Mouse (Mus musculus) frontal cortex, postnatal 25 days (tissue): ENCODE measurements around the gene Luc7l3.

ENCODE experiments used
- DNase-seq, 2 experiments: peaks; one replicate each; pipeline ENCODE4 v3.0.0; 2022; ENCODE audit warnings: low spot score in 2 of 2

The Luc7l3 gene

DNA sequence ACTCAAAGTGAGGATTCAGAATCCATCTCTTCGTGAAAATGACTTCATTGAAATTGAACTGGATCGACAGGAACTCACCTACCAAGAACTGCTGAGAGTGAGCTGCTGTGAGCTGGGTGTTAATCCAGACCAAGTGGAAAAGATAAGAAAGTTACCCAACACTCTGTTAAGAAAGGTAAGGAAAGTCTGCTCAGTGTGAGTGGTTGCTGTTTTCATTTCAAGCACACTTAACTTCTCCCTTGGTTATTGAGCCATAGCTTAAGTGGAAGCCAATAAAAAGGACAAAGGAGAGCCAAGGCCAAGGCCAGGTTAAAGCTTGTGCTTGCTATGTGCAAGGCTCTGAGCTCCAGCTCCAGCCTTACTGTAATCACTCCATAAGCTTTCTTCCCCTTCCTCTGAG is 16.6 kb upstream of the Luc7l3 start:
- no peak for DNase-seq

DNA sequence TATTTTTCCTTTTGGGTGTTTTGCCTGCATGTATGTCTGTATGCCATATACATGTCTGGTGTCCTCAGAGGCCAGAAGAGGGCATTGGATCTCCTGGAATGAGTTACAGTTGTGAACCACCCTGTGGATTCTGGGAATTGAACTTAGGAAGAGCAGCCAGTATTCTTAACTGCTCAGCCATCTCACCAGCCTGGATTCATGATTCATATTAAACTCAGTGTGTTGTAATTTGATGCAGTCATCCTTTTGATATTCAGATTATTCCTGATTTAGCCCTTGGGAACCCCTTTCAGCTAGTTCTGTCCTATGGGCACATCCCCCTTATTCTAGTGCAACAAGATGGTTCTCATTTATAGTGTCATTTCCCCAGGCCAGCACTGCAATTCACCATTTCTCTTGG is 14.8 kb upstream of the Luc7l3 start:
- DNase-seq = no peak

DNA sequence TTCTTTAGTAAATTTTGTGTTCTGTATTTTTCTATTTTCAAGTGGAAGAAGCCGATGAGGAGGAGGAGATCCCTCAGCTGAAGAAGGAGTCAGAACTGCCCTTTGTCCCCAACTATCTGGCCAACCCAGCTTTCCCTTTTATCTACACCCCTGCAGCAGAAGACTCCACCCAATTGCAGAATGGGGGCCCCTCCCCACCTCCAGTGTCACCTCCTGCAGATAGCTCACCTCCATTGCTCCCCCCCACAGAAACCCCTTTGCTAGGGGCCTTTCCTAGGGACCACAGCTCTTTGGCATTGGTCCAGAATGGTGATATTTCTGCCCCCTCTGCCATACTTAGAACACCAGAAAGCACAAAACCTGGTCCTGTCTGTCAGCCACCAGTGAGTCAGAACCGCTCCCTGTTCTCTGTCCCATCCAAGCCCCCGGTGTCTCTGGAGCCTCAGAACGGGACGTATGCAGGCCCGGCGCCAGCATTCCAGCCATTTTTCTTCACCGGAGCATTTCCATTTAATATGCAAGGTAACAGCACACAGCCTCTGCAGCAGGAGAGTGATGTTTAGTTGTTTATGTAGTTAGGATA is 12.7 kb upstream of the Luc7l3 start:
- no peak for DNase-seq

DNA sequence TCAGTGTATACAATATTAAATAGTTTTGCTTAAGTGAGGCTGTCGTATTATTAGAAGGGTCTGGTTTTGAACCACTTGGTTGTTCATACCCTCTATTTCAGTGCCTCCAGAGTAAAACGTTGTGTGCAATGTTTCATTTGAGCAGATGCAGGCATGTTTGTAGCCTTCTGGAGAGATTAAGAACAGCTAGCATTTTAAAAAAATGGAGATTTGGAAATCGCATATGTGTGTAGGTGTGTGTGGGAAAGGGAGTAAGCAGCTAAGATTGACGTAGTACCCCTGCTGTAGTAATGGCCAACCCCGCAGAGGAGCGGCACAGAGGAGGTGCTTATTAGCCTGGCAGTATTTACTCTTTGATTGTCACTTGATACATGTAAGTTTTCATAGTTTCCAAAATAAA is 10.9 kb upstream of the Luc7l3 start:
- no peak for DNase-seq

DNA sequence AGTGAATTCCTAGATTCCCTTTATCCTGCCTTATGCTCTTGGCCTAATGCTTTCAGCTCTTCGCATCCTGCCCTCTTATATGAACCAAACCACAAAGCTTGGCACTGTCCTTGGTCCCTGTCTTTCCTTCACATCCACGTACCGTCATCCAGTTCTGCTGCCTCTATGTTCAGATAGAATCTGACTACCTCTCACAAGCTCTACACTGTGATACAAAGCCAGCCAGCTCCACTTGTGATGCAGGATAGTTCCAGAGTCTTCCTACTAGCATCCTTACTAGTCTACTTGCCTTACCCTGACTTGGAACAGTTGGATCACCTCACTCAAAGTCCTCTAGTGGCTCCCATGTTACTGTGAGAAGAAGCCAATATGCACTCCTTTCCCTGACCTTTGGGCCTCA is 8.4 kb upstream of the Luc7l3 start:
- DNase-seq = no peak

DNA sequence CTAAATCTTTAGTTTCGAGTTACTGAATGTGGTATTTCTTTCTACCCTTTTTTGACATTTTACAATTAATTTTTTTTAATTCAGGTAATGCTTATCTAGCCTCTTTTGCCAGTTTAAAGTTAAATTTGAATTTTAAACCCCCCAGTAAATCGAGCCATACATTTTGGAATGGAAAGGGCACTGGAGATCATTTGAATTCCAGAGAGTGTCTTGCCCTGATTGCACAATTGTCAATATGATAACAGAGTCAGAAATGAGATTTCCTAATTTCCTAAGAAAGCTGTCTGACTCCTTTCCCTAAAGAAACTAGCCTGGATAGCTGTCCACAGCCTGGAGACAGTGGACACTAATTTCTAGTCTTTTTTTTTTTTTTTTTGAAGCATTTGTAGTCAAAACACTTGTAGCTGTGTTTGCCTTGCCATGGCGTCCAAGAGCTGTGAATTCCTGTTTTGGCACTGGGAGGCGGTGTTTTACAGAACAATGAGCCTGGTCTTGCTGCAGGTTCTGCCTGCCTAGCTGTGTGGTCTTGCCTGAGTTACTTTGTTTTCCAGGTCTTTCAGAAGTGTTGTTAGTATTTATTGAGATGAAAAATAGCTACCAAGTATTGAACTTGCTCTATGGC is 7.6 kb upstream of the Luc7l3 start:
- peak; percentile 38 to 50 for DNase-seq

DNA sequence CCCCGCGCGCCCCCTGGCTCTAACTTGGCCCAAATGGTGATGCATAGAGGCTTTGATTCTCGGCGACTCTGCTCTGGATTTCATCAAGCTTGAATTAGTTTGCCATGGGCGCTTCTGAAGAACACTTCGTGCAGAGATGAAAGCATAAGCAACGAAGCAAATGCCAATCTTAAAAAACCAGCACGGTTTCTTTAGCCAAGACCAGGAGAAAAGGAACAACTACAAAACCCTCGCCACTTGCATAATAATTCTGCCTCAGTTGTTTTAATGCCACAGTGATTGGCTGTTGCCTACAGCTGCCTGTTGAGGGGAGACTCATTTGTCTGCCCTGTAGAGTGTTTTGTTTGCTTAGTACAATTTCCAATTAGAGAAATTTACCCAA is 6.8 kb upstream of the Luc7l3 start:
- DNase-seq = no peak

DNA sequence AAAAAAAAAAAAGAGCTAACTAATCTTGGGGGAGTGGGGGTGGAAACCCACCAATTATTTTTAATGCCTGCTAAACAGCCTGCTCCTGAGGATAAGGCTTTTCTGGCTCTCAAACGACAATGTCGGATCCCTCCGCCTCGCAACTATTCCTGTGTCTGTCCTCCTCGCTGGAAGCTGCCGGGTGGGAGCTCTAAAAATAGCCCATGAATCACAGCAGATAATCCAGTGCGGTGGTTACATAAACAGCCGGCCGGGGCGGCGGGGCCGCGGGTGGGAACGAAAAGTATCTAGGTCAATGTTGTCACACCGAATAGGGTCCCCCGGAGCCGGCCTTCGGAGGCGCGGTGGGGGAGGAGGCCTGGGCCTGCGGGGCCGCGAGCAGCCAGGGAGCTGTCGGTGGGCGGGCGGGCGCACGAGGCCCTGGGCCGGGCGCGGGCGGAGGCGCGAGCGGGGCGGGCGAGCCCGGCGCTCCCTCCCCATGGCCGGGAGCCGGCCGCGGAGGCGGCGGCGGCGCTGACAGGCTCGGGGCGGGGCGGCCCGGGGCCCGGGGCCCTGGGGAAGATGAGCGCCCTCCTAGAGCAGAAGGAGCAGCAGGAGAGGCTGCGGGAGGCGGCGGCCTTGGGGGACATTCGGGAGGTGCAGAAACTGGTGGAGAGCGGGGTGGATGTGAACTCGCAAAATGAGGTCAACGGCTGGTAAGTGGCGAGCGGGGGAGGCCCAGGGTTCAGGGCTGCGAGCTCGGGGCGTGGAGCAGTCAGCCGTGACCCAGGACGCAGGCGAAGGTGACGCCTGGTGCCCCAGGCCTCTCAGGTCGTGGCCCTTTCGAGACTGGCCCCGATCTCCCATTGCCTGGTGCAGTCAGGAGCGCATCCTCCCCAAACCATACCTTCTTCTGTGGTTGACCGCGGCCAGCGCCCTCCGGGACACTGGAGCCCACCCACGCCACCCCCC is 6.2 kb upstream of the Luc7l3 start, which contains the start of gene Ankrd40:
Ankrd40 (plus strand) TSS at position 309 of the 951 bp plus-strand sequence.
- peak; percentile 97 for DNase-seq

DNA sequence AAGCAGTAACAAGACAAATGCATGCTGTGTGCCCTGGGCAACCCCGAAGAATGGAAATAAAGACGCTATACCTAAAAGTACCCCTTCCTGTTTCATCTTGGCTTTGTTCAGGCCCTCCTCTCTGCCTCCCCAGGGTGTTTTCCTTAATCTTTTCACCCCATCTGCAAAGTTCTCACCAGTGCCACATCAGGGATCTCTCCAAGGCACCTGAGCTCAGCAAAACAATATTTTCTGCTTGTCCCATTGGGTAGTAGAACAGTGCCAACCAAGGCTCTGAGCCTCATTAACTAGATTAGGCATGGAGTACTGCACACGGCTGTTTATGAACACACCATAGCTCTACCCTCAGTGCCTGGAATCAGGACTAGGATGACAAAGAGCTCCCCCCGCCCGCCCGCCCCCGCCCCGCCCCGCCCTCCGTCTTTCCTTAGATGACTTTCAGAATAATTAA is 5.2 kb upstream of the Luc7l3 start:
- no peak for DNase-seq

DNA sequence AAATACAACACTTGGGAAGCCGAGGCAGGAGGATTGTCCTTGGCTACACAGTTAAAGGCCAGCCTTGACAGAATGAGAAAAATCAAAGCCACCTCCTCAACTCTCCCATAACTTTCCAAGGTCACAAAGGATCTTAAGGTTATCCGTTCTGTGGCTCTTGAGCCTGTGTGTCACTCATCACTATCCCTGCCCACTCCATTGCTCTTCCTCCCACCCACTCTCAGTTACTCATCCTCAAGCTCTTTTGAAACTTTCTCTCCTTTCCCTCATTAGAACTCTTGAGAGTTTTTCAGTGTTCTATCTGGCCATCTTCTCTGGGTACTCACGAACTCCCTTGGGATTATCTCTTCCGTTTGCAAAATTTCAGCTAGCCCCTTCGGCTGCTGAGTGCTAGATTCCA is 2.8 kb upstream of the Luc7l3 start:
- no peak for DNase-seq

DNA sequence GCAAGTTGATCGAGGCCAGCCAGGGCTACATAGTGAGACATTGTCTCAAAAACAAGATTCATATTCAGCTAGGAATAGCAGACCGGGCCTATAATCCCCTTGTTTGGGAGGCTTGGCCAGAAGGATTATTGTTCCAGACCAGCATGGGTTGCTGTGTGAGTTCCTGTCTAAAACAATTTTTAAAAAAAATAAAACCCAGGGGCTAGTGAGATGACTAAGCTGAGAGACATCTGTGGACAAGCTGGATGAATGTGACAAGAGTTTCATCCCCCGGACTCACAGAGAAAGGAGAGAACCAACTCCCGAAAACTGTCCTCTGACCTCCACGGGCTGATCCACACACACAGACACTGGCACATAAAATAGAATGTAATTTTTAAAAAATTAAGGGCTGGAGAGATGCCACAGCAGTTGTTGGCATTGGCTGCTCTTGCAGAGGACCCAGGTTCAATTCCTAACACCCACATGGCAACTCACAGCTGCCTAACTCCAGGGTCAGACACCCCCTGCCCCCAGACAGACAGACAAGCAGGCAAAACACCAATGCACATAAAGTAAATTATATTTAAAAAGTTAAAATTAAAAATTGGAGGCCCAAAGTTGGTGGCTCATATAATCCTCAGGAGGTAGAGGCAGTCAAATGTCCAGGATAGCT is 1.6 kb upstream of the Luc7l3 start:
- DNase-seq = no peak

DNA sequence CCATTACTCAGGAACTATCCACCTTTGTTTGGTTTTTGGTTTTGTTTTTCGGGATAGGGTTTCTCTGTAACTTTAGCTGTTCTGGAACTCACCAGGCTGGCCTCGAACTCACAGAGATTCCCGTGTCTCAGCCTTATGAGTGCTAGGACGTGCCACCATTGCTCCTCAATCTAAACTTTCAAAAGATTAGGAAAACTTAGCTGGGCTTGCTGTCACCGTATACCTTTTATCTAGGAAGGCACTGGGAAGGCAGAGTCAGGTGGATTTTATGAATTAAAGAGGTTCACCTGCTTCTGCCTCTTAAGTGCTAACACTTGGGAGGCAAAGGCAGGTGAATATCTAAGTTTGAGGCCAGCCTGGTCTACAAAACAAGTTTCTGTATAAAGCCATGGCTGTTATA is 848 bp upstream of the Luc7l3 start:
- no peak for DNase-seq

DNA sequence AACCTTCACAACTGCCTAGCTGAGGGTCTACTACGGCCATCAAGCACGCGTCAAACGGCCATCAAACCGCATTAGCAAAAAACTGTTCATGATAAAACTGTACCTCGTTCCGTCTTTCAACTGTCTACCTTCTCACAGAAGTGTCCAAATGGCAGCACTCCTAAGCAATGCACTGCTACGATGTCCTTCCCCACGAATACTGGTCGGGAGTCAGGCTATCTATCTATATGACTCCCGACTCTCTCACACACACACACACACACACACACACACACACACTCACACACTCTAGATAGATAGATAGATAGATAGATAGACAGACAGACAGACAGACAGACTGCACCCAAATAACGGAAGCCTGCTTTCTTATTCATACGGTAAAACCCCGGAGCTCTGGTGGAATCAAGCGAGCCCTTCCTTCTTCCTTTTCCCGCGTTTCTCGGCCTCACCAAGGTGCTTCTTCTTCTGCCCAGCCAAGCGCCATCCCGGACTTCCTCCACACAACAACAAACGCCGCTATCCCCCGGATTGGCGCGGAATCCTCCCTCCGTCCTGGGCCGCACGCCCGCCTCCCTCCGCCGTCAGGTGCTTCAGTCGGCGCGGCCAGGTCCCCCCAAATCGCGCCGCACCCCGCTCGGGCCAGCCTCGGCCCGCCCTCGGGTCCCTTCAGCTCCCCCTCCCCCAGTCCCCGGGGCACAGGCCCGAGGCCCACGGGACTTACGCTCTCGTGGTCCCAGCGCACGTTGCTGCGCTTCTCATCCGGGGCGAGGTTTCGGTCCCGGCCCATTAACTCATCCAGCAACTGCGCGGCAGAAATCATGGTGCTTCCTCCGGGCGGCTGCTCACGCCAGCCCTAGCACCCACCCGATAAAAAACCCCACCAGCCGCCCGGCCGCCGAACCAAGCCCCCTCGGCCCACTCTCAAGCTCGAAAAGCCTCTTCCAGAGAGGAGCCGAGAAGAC is 538 bp downstream of the Luc7l3 start:
- DNase-seq = peak in 1 of 2 experiments; percentile 23

DNA sequence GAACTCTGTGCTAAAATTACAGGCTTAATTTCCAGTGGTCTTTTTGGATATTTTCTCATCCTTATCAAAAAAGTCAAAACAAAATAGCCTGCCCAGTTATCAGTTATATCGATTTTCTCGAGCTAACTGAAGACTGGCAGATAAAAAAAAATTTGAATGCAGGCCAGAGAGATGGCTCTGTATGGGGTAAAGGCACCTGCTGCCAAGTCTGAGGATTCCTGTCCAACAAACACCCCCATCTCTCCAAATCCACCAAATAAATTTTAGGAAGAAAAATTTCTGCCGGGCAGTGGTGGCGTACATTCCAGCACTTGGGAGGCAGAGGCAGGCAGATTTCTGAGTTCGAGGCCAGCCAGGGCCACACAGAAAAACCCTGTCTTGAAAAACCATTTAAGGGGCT is 3.7 kb downstream of the Luc7l3 start:
- no peak for DNase-seq

DNA sequence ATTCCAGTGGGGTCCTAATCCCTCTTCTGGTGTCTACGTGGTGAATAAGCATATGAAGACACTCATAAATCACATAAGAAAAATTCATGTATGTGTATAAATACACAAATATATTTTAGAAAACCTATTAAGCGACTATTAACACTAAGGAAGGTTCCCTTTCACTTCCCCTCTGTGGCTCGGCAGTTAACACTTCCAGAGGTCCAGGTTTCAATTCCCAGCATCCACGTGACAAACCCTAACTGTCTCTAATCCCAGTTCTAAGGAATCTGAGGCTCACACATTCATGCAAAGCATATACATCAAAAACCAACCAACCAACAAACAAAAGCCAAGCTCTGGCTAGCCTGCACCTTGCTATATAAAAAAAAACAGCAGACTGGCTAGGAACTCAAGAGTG is 4.3 kb downstream of the Luc7l3 start:
- no peak for DNase-seq

DNA sequence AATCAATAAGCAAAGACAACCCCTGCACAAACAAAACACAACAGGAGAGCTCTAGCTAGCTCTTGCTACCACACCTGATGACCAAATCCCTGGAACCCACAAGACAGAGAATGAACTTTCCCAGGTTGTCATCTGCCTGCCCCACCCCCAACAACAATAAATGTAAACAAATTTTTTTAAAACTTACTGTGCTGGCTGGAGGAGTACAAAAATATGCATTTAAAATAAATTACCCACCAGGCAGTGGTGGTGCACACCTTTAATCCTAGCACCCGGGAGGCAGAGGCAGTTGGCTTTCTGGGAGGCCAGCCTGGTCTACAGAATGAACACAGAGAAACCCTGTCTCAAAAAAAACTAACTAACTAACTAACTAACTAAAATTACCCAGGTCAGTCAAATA is 4.8 kb downstream of the Luc7l3 start:
- no peak for DNase-seq

DNA sequence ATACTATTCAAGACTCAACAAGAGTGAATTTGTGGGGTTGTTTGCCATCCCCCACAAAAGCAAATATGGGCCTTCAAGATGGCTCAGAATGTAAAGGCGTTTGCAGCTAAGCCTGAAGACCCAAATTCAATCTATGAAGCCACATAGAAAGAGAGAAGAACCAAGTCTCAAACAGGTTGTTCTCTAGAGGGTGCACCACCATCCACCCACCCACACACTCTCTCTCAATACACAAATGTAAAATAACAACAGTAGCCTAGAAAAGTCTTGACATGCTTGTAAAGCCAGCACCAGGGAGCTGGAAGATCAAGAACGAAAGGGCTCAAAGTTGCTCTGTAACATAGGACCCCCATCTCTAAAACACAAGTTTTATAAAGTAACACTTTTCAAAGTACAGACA is 5.3 kb downstream of the Luc7l3 start:
- no peak for DNase-seq

DNA sequence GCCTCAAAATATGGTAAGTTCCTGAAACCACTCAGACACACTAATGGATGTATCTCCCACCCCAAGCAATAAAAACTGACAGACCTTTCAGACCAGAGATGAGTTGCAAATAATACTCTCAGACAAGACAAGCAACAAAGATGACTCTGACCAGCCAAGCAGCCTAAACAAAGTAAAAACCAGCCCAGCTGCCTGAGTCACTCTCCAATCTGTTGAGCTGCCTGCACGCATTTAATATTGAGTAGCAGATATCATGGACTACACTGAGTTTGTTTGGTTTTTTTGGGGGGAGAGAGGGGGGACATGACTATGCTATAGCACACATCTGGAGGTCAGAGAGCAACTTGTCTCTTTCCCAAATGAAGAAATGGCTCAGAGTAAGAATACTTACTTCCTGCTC is 6.5 kb downstream of the Luc7l3 start:
- no peak for DNase-seq

DNA sequence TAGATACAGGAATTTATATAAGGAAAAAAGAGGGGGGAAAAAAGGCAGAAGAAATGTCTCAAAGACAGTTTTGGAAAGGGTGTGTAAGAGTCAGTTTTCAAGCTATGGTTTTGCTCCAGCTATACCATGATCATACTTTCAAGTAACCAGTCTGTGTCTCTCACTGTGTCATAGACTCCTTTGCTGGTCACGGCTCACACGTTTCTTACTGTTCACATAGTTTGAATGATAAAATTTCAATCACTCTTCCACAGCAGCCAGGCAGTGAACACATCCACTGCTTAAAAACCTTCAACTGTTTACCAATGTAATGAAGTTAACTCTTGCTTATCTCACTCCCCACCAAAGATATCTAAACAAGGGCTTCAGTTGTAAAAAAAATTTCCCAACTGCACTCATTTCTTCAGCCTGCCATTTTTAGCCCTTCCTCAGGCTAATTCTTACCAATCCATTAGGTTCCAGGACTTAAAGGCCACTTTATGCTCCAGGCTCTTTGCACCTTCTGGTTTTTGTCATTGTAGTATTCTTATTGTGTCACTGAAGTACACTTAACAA is 7.6 kb downstream of the Luc7l3 start:
- no peak for DNase-seq

DNA sequence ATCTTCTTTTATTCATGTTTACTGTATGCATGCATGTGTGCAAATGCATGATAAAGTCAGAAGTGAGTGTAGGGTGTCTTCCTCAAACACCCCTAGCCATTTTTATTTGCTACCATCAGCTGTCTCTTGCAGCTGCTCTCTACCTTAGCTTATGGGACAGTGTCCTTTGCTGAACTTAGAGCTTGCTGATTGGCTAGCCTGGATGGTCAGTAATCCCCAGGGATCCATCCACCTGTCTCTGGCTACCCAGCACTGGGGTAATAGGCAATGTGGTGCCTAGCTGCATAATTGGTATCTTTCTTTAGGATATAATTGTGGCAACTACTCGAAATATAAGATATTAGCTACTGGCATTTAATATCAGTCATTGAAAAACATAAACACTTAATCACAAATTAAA is 9.1 kb downstream of the Luc7l3 start:
- DNase-seq = no peak
